10 mouse cellular contexts compared by ENCODE assay signal in genomic region chr9:122309013-122309980, GRCm38 (mm10). TPM values are rescaled to one million over a fixed set of nuclear protein-coding genes. Genes with fewer than 3 reads are reported as not detected.
A peak's percentile ranks its signal among the peaks of the same experiment; 100 is the strongest.
DNase-seq lines count a peak whose midpoint lies in the region; ATAC-seq lines count a peak whose summit lies in the region.
"Had no signal": no experiment of that assay in that cellular context is flagged by ENCODE, and none has a peak within 500 bp of the region (broad histone marks: within the 10 kb centered on the region; RNA-seq: fewer than 3 reads in every experiment).

No protein-coding gene starts in this region.

- no peak for ATAC-seq in forebrain, embryonic 16.5 days
- ATAC-seq in forebrain, embryonic 12.5 days (ENCODE audit: low FRiP score): no peak
- ATAC-seq in intestine, embryonic 14.5 days (replicated peaks; ENCODE audit: low FRiP score, low TSS enrichment, low read depth): 0 out of 2 replicates have a peak, but pooled peaks have one; percentile 32
- no peak for ATAC-seq in midbrain, embryonic 16.5 days

- H3K27ac ChIP-seq in forebrain, embryonic 16.5 days (ENCODE audit: low read length): peak overlapping the region; percentile 41; the same call in 1 of the 2 replicates
- no peak overlapping the region for H3K27ac ChIP-seq in forebrain, embryonic 12.5 days
- no peak overlapping the region for H3K27ac ChIP-seq in intestine, embryonic 14.5 days (ENCODE audit: low read depth)
- H3K27ac ChIP-seq in midbrain, embryonic 16.5 days (ENCODE audit: low read length): no peak overlapping the region
- H3K27ac ChIP-seq: midbrain, embryonic 12.5 days had no signal

- peaks cover 10% of the 10 kb centered on the region; the same call in 1 of the 2 replicates for H3K4me1 ChIP-seq in forebrain, embryonic 16.5 days (replicated peaks; ENCODE audit: control insufficient read depth, insufficient read depth, low read length)
- H3K4me1 ChIP-seq in forebrain, embryonic 12.5 days: peaks cover 9% of the 10 kb centered on the region
- H3K4me1 ChIP-seq in intestine, embryonic 14.5 days (replicated peaks; ENCODE audit: control insufficient read depth, insufficient read depth, low read length): 0 out of 2 replicates have a peak, but pooled peaks cover 4% of the 10 kb centered on the region
- peaks cover 9% of the 10 kb centered on the region for H3K4me1 ChIP-seq in midbrain, embryonic 16.5 days (ENCODE audit: control insufficient read depth, insufficient read depth, low read length)
- H3K4me1 ChIP-seq: midbrain, embryonic 12.5 days had no signal

- H3K9me3 ChIP-seq in forebrain, embryonic 16.5 days (ENCODE audit: control insufficient read depth, low read length): no peaks in the 10 kb centered on the region
- no peaks in the 10 kb centered on the region for H3K9me3 ChIP-seq in forebrain, embryonic 12.5 days
- no peaks in the 10 kb centered on the region for H3K9me3 ChIP-seq in intestine, embryonic 14.5 days (ENCODE audit: control insufficient read depth, low read length)
- H3K9me3 ChIP-seq in midbrain, embryonic 16.5 days (replicated peaks; ENCODE audit: control insufficient read depth, low read length, poor library complexity, severe bottlenecking): no peaks in the 10 kb centered on the region
- H3K9me3 ChIP-seq: midbrain, embryonic 12.5 days had no signal

- WGBS in forebrain, embryonic 16.5 days: 75% methylated on average over 14 of the region's 14 CpGs
- WGBS in forebrain, embryonic 12.5 days: 76% methylated on average over 14 of the region's 14 CpGs
- WGBS in intestine, embryonic 14.5 days: 64% methylated on average over 14 of the region's 14 CpGs
- WGBS in midbrain, embryonic 16.5 days: 80% methylated on average over 14 of the region's 14 CpGs

- no peaks in the 10 kb centered on the region for H3K27me3 ChIP-seq in forebrain, embryonic 16.5 days (replicated peaks; ENCODE audit: control insufficient read depth, insufficient read depth, low read length)
- peaks cover 11% of the 10 kb centered on the region; the same call in 1 of the 2 replicates for H3K27me3 ChIP-seq in forebrain, embryonic 12.5 days
- no peaks in the 10 kb centered on the region for H3K27me3 ChIP-seq in intestine, embryonic 14.5 days (replicated peaks; ENCODE audit: control insufficient read depth, insufficient read depth, low read length)
- H3K27me3 ChIP-seq in midbrain, embryonic 16.5 days (ENCODE audit: control insufficient read depth, insufficient read depth, low read depth, low read length): no peaks in the 10 kb centered on the region
- H3K27me3 ChIP-seq: midbrain, embryonic 12.5 days had no signal

- no peak overlapping the region for H3K4me2 ChIP-seq in forebrain, embryonic 16.5 days (ENCODE audit: low read length)
- H3K4me2 ChIP-seq in forebrain, embryonic 12.5 days: no peak overlapping the region
- H3K4me2 ChIP-seq in intestine, embryonic 14.5 days (ENCODE audit: low read length): no peak overlapping the region
- H3K4me2 ChIP-seq in midbrain, embryonic 16.5 days (ENCODE audit: low read length): no peak overlapping the region

- no peak overlapping the region for H3K9ac ChIP-seq in forebrain, embryonic 16.5 days (replicated peaks; ENCODE audit: low read depth, low read length)
- H3K9ac ChIP-seq in forebrain, embryonic 12.5 days: no peak overlapping the region
- H3K9ac ChIP-seq in intestine, embryonic 14.5 days (ENCODE audit: low read length): no peak overlapping the region
- no peak overlapping the region for H3K9ac ChIP-seq in midbrain, embryonic 16.5 days (ENCODE audit: low read depth, low read length)
- H3K9ac ChIP-seq: midbrain, embryonic 12.5 days had no signal

- H3K36me3 ChIP-seq in forebrain, embryonic 16.5 days (ENCODE audit: control insufficient read depth, insufficient read depth): no peaks in the 10 kb centered on the region
- no peaks in the 10 kb centered on the region for H3K36me3 ChIP-seq in forebrain, embryonic 12.5 days (replicated peaks)
- H3K36me3 ChIP-seq in intestine, embryonic 14.5 days (ENCODE audit: control insufficient read depth, insufficient read depth, low read length): no peaks in the 10 kb centered on the region
- H3K36me3 ChIP-seq in midbrain, embryonic 16.5 days (ENCODE audit: control insufficient read depth, insufficient read depth, low read length): no peaks in the 10 kb centered on the region
- H3K36me3 ChIP-seq: midbrain, embryonic 12.5 days had no signal

- peak; percentile 63 for DNase-seq in MN1 (ENCODE audit: low spot score)
- no peak for DNase-seq in intestine, embryonic 14.5 days (ENCODE audit: low spot score)
- peak; percentile 49 to 58 for DNase-seq in lung, postnatal 4 days
- no peak for DNase-seq in retina, embryonic 14.5 days (ENCODE audit: low spot score)
- DNase-seq in cerebellum, postnatal 10 days: no peak
- DNase-seq: spleen, adult 18-20 months had no signal

- H3K4me3 ChIP-seq in forebrain, embryonic 16.5 days (replicated peaks; ENCODE audit: low read length): no peak overlapping the region
- H3K4me3 ChIP-seq in forebrain, embryonic 12.5 days (replicated peaks): no peak overlapping the region
- H3K4me3 ChIP-seq in intestine, embryonic 14.5 days (ENCODE audit: low read depth, low read length): no peak overlapping the region
- H3K4me3 ChIP-seq in midbrain, embryonic 16.5 days (ENCODE audit: low read depth, low read length): no peak overlapping the region
- H3K4me3 ChIP-seq: midbrain, embryonic 12.5 days had no signal

RNA-seq across cellular contexts. Expression of gene Ano10, which starts 15.1 kb away (rescaled TPM):
- polyA plus RNA-seq in forebrain, embryonic 16.5 days (2015; fragmentation: Nextera tagmentation; extraction: Ambion mirVana): 34.9 and 35.0 TPM in 2 replicates
- 36.4 and 37.0 TPM in 2 replicates for polyA plus RNA-seq in forebrain, embryonic 12.5 days (2016; fragmentation: Nextera tagmentation; extraction: Ambion mirVana)
- polyA plus RNA-seq in intestine, embryonic 14.5 days (2014; fragmentation: Nextera tagmentation; extraction: Ambion mirVana): 38.9 and 41.6 TPM in 2 replicates
- polyA plus RNA-seq in midbrain, embryonic 16.5 days (2015; fragmentation: Nextera tagmentation; extraction: Ambion mirVana): 35.3 and 38.5 TPM in 2 replicates

RNA-seq across cellular contexts. Expression of gene Abhd5, which starts 42.1 kb away (rescaled TPM):
- polyA plus RNA-seq in forebrain, embryonic 16.5 days (2015; fragmentation: Nextera tagmentation; extraction: Ambion mirVana): 23.0 and 27.4 TPM in 2 replicates
- polyA plus RNA-seq in forebrain, embryonic 12.5 days (2016; fragmentation: Nextera tagmentation; extraction: Ambion mirVana): 17.6 and 18.5 TPM in 2 replicates
- polyA plus RNA-seq in intestine, embryonic 14.5 days (2014; fragmentation: Nextera tagmentation; extraction: Ambion mirVana): 20.7 and 24.2 TPM in 2 replicates
- polyA plus RNA-seq in midbrain, embryonic 16.5 days (2015; fragmentation: Nextera tagmentation; extraction: Ambion mirVana): 25.9 and 27.4 TPM in 2 replicates

Comparison
In these comparisons a context has a peak if more than half of its experiments do, and no peak if none do; other contexts are left out.
1. DNase-seq: peak in MN1 (single experiment) and lung, postnatal 4 days (2 of 2); none in intestine, embryonic 14.5 days (single experiment), retina, embryonic 14.5 days (single experiment) and cerebellum, postnatal 10 days (0 of 2).